Mouse (Mus musculus) subcutaneous adipose tissue, adult 2 months (tissue): ENCODE results near the gene Cyp3a13. TPM values are rescaled to one million over a fixed set of nuclear protein-coding genes. Genes with fewer than 3 reads are reported as not detected.

Source experiments
- polyA plus RNA-seq: library from polyadenylated mRNA; depleted of rRNA; stranded (reverse); fragments of >200 nt; gene quantifications from 2 replicates; pipeline ENCODE4 v1.2.3, GENCODE M21; 2012; ENCODE audit warnings: low replicate concordance; rRNA removed

Cyp3a13 gene
- polyA plus RNA-seq, result not detected in 2 replicates

DNA sequence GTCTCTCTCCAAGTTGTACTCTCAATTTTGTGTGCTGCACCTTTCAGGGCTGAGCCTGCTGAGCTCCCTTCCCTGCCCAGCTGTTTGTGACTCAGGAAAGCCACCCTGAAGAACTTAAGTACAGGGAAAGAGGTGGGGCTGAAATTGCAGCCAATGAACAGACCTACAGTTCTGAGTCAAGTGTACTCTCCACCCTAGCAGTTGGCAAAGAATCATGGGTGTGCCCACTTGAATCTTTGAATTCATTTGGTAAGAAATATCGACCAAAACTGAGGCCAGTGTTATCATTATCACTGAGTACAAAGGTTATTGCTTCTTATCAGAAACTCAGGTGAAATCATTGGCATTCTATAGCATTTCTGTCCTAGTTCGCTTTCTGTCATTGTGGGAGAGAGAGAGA lies at the start of gene Cyp3a13:
TSS of gene Cyp3a13 (minus strand) at position 88 of the 400 bp plus-strand sequence.

GRCm38 (mm10) chr5:137962945-137963344 lies 41.5 kb upstream of the Cyp3a13 start, which contains the start of gene Gjc3:
Gene Gjc3, minus strand, starts transcription at chr5:137963098.

DNA sequence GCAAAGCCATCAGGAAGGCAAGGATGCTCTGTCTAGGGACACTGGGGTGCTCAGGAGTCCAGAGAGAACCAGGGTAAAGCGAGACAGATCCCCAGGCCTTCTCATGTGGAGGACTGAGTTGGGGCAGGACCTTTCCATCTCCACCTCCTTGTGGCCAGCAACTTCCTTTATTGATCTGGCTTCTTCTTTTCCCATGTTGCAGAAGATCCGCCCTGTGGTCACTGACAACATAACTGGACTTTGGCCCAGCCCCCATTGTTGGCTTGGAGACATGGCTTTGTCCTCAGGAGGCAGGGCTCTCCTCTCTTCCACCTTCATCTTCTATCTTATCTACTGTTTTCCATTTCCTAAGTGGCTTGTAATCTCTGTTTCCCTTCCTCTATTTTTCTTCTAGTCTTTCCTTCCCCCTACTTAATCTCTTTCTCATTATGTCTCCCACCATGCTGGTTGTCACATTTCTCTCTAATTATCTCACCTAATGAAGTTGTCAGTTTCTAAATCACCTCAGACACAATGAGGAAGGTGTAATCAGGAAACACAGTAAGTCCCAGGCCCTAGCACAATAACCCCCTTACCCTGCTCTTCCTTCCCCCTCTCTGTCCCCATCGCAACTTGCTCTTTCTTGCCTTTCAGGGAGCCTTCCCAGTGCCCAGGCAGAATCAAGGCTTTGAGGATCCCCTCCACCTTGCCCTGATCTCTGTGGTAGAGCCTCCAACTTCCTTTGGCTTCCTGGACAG lies 49.6 kb downstream of the Cyp3a13 start, which contains the start of gene Pilrb2:
TSS of gene Pilrb2 (minus strand) at position 172 of the 737 bp plus-strand sequence.

GRCm38 (mm10) chr5:137857960-137858710 lies 63.3 kb downstream of the Cyp3a13 start, which contains the start of gene Pilrb1:
Gene Pilrb1, minus strand, starts transcription at chr5:137858106.

Other genes starting within 250 kb of the Cyp3a13 start
- 32.7 and 54.1 TPM in 2 replicates for gene Agfg2, start 236.9 kb downstream of the Cyp3a13 start, polyA plus RNA-seq
- gene Nyap1, start 180.0 kb downstream of the Cyp3a13 start, polyA plus RNA-seq, result 0.77 and 4.9 TPM in 2 replicates
- 77.4 and 106 TPM in 2 replicates for gene Tsc22d4, start 175.9 kb downstream of the Cyp3a13 start, polyA plus RNA-seq
- gene Ppp1r35, start 142.8 kb downstream of the Cyp3a13 start, polyA plus RNA-seq, result 24.9 and 28.3 TPM in 2 replicates
- gene Mepce, start 134.0 kb downstream of the Cyp3a13 start, polyA plus RNA-seq, result 35.8 and 48.0 TPM in 2 replicates
- gene Zcwpw1, start 133.8 kb downstream of the Cyp3a13 start, polyA plus RNA-seq, result 1.9 and 2.5 TPM in 2 replicates
- 2.6 and 7.9 TPM in 2 replicates for gene Pilra, start 85.3 kb downstream of the Cyp3a13 start, polyA plus RNA-seq
- gene Pilrb1, start 63.5 kb downstream of the Cyp3a13 start, polyA plus RNA-seq, result 3.9 and 6.1 TPM in 2 replicates
- gene Pilrb2, start 49.8 kb downstream of the Cyp3a13 start, polyA plus RNA-seq, result 4.4 and 4.8 TPM in 2 replicates
- 0.09 and 0.14 TPM in 2 replicates for gene Gjc3, start 41.5 kb upstream of the Cyp3a13 start, polyA plus RNA-seq
- gene Azgp1, start 59.9 kb upstream of the Cyp3a13 start, polyA plus RNA-seq, result 0.16 and 0.39 TPM in 2 replicates
- gene Smok3a, start 99.6 kb upstream of the Cyp3a13 start, polyA plus RNA-seq, result not detected in 2 replicates
- gene Smok3b, start 99.8 kb upstream of the Cyp3a13 start, polyA plus RNA-seq, result not detected in 2 replicates
- not detected in 2 replicates for gene Smok3c, start 131.6 kb upstream of the Cyp3a13 start, polyA plus RNA-seq
- 4.7 and 8.3 TPM in 2 replicates for gene Zkscan1, start 163.5 kb upstream of the Cyp3a13 start, polyA plus RNA-seq
- gene Zscan21, start 195.3 kb upstream of the Cyp3a13 start, polyA plus RNA-seq, result 8.7 and 12.5 TPM in 2 replicates
- 2.4 and 4.2 TPM in 2 replicates for gene Zfp113, start 234.1 kb upstream of the Cyp3a13 start, polyA plus RNA-seq
- 122 and 145 TPM in 2 replicates for gene Cops6, start 239.5 kb upstream of the Cyp3a13 start, polyA plus RNA-seq